Mouse (Mus musculus) embryonic fibroblast, embryonic 13.5 days (primary cell): ENCODE measurements around the gene Gsx1. TPM values are rescaled to one million over a fixed set of nuclear protein-coding genes. Genes with fewer than 3 reads are reported as not detected.

Source experiments
- H3K27ac ChIP-seq: 2 replicates; pipeline ENCODE4 v1.5.1; 2012; ENCODE audit warnings: low read length, control low read depth, inconsistent platforms; ENCODE audit not compliant: insufficient read depth
- H3K4me1 ChIP-seq: 2 replicates; pipeline ENCODE4 v1.6.1; 2011; ENCODE audit warnings: low read length; ENCODE audit not compliant: control insufficient read depth, insufficient read depth
- H3K4me3 ChIP-seq: 2 replicates; pipeline ENCODE4 v1.5.1; 2011; ENCODE audit warnings: mild to moderate bottlenecking, control low read depth, low read length; ENCODE audit not compliant: insufficient read depth
- CTCF ChIP-seq: IDR thresholded peaks from 2 replicates; pipeline ENCODE4 v1.5.1; 2011; ENCODE audit warnings: mild to moderate bottlenecking, control low read depth, low read length, moderate library complexity, borderline replicate concordance; ENCODE audit not compliant: insufficient read depth
- POLR2A ChIP-seq: IDR thresholded peaks from 2 replicates; pipeline ENCODE4 v1.6.1; 2011; ENCODE audit warnings: low read depth, mild to moderate bottlenecking, control low read depth, low read length, moderate library complexity
- polyA plus RNA-seq: library from polyadenylated mRNA; stranded (reverse); fragments of >200 nt; gene quantifications from 2 replicates; pipeline ENCODE4 v1.2.4, GENCODE M21; 2011; ENCODE audit warnings: low read depth; ENCODE audit not compliant: missing spikeins, insufficient read length

Gsx1 gene
- not detected in 2 replicates for polyA plus RNA-seq

GRCm38 (mm10) chr5:147188571-147188975, at the start of gene Gsx1:
TSS of gene Gsx1 (plus strand) at chr5:147188696.
- TF ChIP-seq POLR2A (no peak), CTCF (no peak)
- H3K27ac ChIP-seq: no peak within 1 kb of the TSS
- H3K4me3 ChIP-seq: peak within 1 kb of the TSS; percentile 25; the same call in 1 of the 2 replicates
- no peaks in the 10 kb centered on the region for H3K4me1 ChIP-seq

DNA sequence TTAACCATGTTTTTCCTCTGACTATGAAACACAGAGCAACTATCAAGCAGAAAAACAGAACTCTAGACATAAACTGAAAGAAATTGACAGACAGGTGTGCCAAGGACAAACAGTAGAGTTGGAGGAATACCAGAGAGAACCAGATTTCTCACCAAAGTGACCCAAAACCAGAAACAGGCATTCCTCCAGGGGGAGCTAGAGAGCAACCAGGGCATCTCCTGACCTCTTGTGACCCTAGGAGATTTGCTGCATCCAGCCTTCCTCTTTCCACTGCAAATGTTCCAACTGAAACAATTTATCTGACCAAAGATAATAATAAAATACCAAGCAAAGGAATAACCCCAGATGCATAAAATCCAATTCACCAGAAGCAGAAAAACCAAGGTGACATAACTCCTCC, 41.2 kb upstream of the Gsx1 start:
- TF ChIP-seq POLR2A: no peak
- TF ChIP-seq CTCF: no peak
- Histone ChIP-seq H3K4me3 (no peak overlapping the region), H3K4me1 (no peaks in the 10 kb centered on the region), H3K27ac (no peak overlapping the region)

DNA sequence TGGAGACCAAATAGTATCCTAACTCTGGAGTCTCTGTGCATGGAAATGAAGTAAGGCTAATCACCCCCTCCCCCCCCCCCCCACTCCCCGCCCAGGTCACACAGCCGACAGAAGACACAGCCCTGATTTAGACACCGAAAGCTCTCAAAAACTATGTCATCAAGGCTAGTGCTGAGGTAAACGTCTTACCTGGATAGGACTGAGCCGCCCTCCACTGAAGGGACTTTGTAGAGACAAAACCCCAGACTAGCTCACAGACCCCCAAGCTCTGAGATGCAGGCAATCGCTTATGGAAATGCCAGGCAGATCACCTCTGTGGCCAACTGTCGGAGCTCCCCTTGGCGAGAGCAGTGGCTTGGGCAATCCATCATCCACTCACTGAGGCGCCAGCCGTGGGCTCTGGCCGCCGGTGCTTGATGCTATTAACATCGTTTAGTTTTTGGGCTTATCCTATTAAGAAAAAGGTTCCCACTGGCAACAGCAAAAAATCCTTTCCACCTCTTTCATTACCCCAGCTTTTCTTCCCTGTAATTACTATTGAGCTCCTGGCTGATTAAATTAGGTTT, 33.6 kb upstream of the Gsx1 start:
- TF ChIP-seq CTCF (no peak), POLR2A (no peak)
- Histone ChIP-seq H3K27ac (no peak overlapping the region), H3K4me3 (no peak overlapping the region), H3K4me1 (no peaks in the 10 kb centered on the region)

- H3K27ac ChIP-seq: no peak overlapping the region
- no peak for TF ChIP-seq POLR2A
- no peak for TF ChIP-seq CTCF
- H3K4me3 ChIP-seq: no peak overlapping the region
- no peaks in the 10 kb centered on the region for H3K4me1 ChIP-seq
Measured at GRCm38 (mm10) chr5:147155449-147156133, 32.9 kb upstream of the Gsx1 start.

GRCm38 (mm10) chr5:147156376-147156775, 32.1 kb upstream of the Gsx1 start:
- TF ChIP-seq POLR2A (no peak), CTCF (no peak)
- H3K4me3 ChIP-seq: no peak overlapping the region
- H3K4me1 ChIP-seq: no peaks in the 10 kb centered on the region
- H3K27ac ChIP-seq: no peak overlapping the region

- Histone ChIP-seq H3K4me1 (no peaks in the 10 kb centered on the region), H3K27ac (no peak overlapping the region), H3K4me3 (no peak overlapping the region)
- TF ChIP-seq POLR2A (no peak), CTCF (no peak)
Measured at GRCm38 (mm10) chr5:147157441-147157840, 31.1 kb upstream of the Gsx1 start.

GRCm38 (mm10) chr5:147159320-147159719, 29.2 kb upstream of the Gsx1 start:
- H3K27ac ChIP-seq: no peak overlapping the region
- no peak overlapping the region for H3K4me3 ChIP-seq
- no peaks in the 10 kb centered on the region for H3K4me1 ChIP-seq
- no peak for TF ChIP-seq POLR2A
- TF ChIP-seq CTCF: no peak

GRCm38 (mm10) chr5:147159792-147160191, 28.7 kb upstream of the Gsx1 start:
- H3K27ac ChIP-seq: no peak overlapping the region
- no peak for TF ChIP-seq POLR2A
- TF ChIP-seq CTCF: no peak
- H3K4me3 ChIP-seq: no peak overlapping the region
- no peaks in the 10 kb centered on the region for H3K4me1 ChIP-seq

DNA sequence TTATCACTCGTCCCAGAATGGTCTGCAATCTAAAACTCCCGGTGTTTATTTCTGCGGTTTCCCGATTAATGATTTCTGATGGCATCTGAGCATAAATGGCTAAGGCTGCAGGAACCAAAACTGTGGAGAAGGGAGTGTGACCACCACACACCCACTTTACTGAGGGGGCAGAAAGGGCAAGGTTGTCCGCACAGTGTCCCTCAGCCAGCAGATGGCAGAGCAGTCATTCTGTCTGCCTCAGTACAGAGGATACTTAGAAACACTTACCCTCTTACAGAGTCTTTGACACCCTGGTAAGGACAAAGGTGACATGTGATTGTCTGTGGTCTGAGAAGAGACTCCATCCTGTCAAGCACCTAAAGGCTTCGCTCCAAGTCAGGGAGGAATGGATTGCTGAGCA, 23.4 kb upstream of the Gsx1 start:
- TF ChIP-seq CTCF (peak; percentile 62; the same call in 1 of the 2 replicates), POLR2A (no peak)
- H3K4me1 ChIP-seq: no peaks in the 10 kb centered on the region

GRCm38 (mm10) chr5:147170088-147170487, 18.4 kb upstream of the Gsx1 start:
- Histone ChIP-seq H3K4me3 (no peak overlapping the region), H3K4me1 (no peaks in the 10 kb centered on the region), H3K27ac (no peak overlapping the region)
- TF ChIP-seq POLR2A (no peak), CTCF (no peak)

More for the DNA sequence above, 23.4 kb upstream of the Gsx1 start:
- Histone ChIP-seq H3K27ac (no peak overlapping the region), H3K4me3 (no peak overlapping the region)
